Mouse (Mus musculus) liver, embryonic 16.5 days (tissue): Measurements from ENCODE around the gene Mc3r. TPM values are rescaled to one million over a fixed set of nuclear protein-coding genes. Genes with fewer than 3 reads are reported as not detected.

Experiments used
- ATAC-seq: fragments of 200-750 bp; cut with Nextera tagmentation; 2 replicates; pipeline ENCODE4 v1.8.0; 2017; ENCODE audit warnings: low read depth, mild to moderate bottlenecking, moderate number of reproducible peaks, moderate library complexity
- H3K27ac ChIP-seq: fragments of 300-500 bp; sonication (generic); 2 replicates; pipeline ENCODE4 v1.5.1; 2014; ENCODE audit warnings: mild to moderate bottlenecking, low read length
- H3K27me3 ChIP-seq: fragments of 300-500 bp; sonication (generic); 2 replicates; pipeline ENCODE4 v1.6.1; 2014; ENCODE audit warnings: low read depth, low read length, mixed read lengths; ENCODE audit not compliant: control insufficient read depth, insufficient read depth
- H3K36me3 ChIP-seq: fragments of 300-500 bp; sonication (generic); 2 replicates; pipeline ENCODE4 v1.6.1; 2014; ENCODE audit warnings: mild to moderate bottlenecking; ENCODE audit not compliant: control insufficient read depth, insufficient read depth
- H3K4me1 ChIP-seq: fragments of 300-500 bp; sonication (generic); 2 replicates; pipeline ENCODE4 v1.6.1; 2014; ENCODE audit warnings: low read depth, low read length, mixed read lengths; ENCODE audit not compliant: control insufficient read depth
- H3K4me2 ChIP-seq: fragments of 300-500 bp; sonication (generic); 2 replicates; pipeline ENCODE4 v1.6.1; 2014; ENCODE audit warnings: low read depth, low read length, mixed read lengths
- H3K4me3 ChIP-seq: fragments of 300-500 bp; sonication (generic); 2 replicates; pipeline ENCODE4 v1.5.1; 2014; ENCODE audit warnings: low read depth, mild to moderate bottlenecking, low read length
- H3K9ac ChIP-seq: fragments of 300-500 bp; sonication (generic); 2 replicates; pipeline ENCODE4 v1.6.1; 2014; ENCODE audit warnings: low read depth, low read length
- H3K9me3 ChIP-seq: fragments of 300-500 bp; sonication (generic); replicated peaks from 2 replicates; pipeline ENCODE4 v1.6.1; 2016; ENCODE audit warnings: low read length; ENCODE audit not compliant: control insufficient read depth
- WGBS: fragments of 180-500 bp; shearing (Covaris S2); extraction: QIAGEN DNeasy Blood & Tissue Kit; methylation state at CpG from one replicate; pipeline ENCODE4 v1.1.7; 2014; ENCODE audit not compliant: insufficient replicate concordance; 5-methylcytosine and 5-hydroxymethylcytosine counted together
- polyA plus RNA-seq: library from polyadenylated mRNA; unstranded; fragments of >200 nt; fragmentation: Nextera tagmentation; extraction: Ambion mirVana; gene quantifications from 2 replicates; pipeline ENCODE4 v1.2.1, GENCODE M21; 2015

Gene Mc3r
- polyA plus RNA-seq, 1 experiment from 2014 or later, result 0.06 TPM

- no peak overlapping the region for H3K9ac ChIP-seq
- H3K4me1 ChIP-seq, result no peaks in the 10 kb centered on the region
- WGBS, result 39% methylated on average over 5 of the region's 5 CpGs
- no peaks in the 10 kb centered on the region for H3K9me3 ChIP-seq
- no peak for ATAC-seq
- no peaks in the 10 kb centered on the region for H3K36me3 ChIP-seq
- no peak overlapping the region for H3K4me3 ChIP-seq
- no peaks in the 10 kb centered on the region; the same call in 1 of the 2 replicates for H3K27me3 ChIP-seq
- no peak overlapping the region for H3K4me2 ChIP-seq
- H3K27ac ChIP-seq, result no peak overlapping the region
These were observed 29.1 kb upstream of the Mc3r start for GRCm38 (mm10) chr2:172219186-172219585.

- Histone ChIP-seq H3K9me3 (no peaks in the 10 kb centered on the region), H3K4me3 (no peak overlapping the region), H3K27me3 (no peaks in the 10 kb centered on the region; the same call in 1 of the 2 replicates), H3K4me1 (no peaks in the 10 kb centered on the region), H3K4me2 (no peak overlapping the region), H3K9ac (no peak overlapping the region), H3K36me3 (no peaks in the 10 kb centered on the region), H3K27ac (no peak overlapping the region)
- ATAC-seq, result no peak
- 7% methylated on average over 16 of the region's 16 CpGs for WGBS
These were observed 26.5 kb upstream of the Mc3r start for GRCm38 (mm10) chr2:172221656-172222393.

GRCm38 (mm10) chr2:172222394-172222785 is 25.9 kb upstream of the Mc3r start:
- H3K27me3 ChIP-seq, result no peaks in the 10 kb centered on the region; the same call in 1 of the 2 replicates
- ATAC-seq, result no peak
- H3K4me2 ChIP-seq, result no peak overlapping the region
- no peaks in the 10 kb centered on the region for H3K9me3 ChIP-seq
- no peaks in the 10 kb centered on the region for H3K36me3 ChIP-seq
- 24% methylated on average over 6 of the region's 6 CpGs for WGBS
- no peak overlapping the region for H3K27ac ChIP-seq
- no peak overlapping the region for H3K9ac ChIP-seq
- no peak overlapping the region for H3K4me3 ChIP-seq
- H3K4me1 ChIP-seq, result no peaks in the 10 kb centered on the region

GRCm38 (mm10) chr2:172222891-172223290 is 25.4 kb upstream of the Mc3r start:
- no peaks in the 10 kb centered on the region for H3K4me1 ChIP-seq
- no peak overlapping the region for H3K4me2 ChIP-seq
- H3K9me3 ChIP-seq, result 0 out of 2 replicates have a peak, but pooled peaks cover 2% of the 10 kb centered on the region
- H3K36me3 ChIP-seq, result no peaks in the 10 kb centered on the region
- no peak overlapping the region for H3K9ac ChIP-seq
- H3K4me3 ChIP-seq, result no peak overlapping the region
- 59% methylated on average over 7 of the region's 7 CpGs for WGBS
- no peak overlapping the region for H3K27ac ChIP-seq
- no peak for ATAC-seq
- no peaks in the 10 kb centered on the region; the same call in 1 of the 2 replicates for H3K27me3 ChIP-seq

- H3K27ac ChIP-seq, result no peak overlapping the region
These were observed 24.7 kb upstream of the Mc3r start for GRCm38 (mm10) chr2:172223451-172224200.

GRCm38 (mm10) chr2:172226945-172227344 is 21.3 kb upstream of the Mc3r start:
- ATAC-seq, result no peak
- 31% methylated on average over 7 of the region's 7 CpGs for WGBS
- H3K27me3 ChIP-seq, result no peaks in the 10 kb centered on the region; the same call in 1 of the 2 replicates

More at GRCm38 (mm10) chr2:172223451-172224200, 24.7 kb upstream of the Mc3r start:
- H3K4me3 ChIP-seq, result no peak overlapping the region
- WGBS, result 58% methylated on average over 8 of the region's 8 CpGs
- no peak overlapping the region for H3K4me2 ChIP-seq
- H3K9ac ChIP-seq, result no peak overlapping the region
- H3K27me3 ChIP-seq, result no peaks in the 10 kb centered on the region; the same call in 1 of the 2 replicates
- H3K36me3 ChIP-seq, result no peaks in the 10 kb centered on the region
- no peak for ATAC-seq
- H3K4me1 ChIP-seq, result no peaks in the 10 kb centered on the region
- 0 out of 2 replicates have a peak, but pooled peaks cover 2% of the 10 kb centered on the region for H3K9me3 ChIP-seq

GRCm38 (mm10) chr2:172227808-172228207 is 20.5 kb upstream of the Mc3r start:
- WGBS, result 74% methylated on average over 3 of the region's 3 CpGs

More at GRCm38 (mm10) chr2:172226945-172227344, 21.3 kb upstream of the Mc3r start:
- H3K9me3 ChIP-seq, result 0 out of 2 replicates have a peak, but pooled peaks cover 2% of the 10 kb centered on the region
- H3K4me3 ChIP-seq, result no peak overlapping the region
- H3K9ac ChIP-seq, result no peak overlapping the region
- H3K36me3 ChIP-seq, result no peaks in the 10 kb centered on the region
- no peaks in the 10 kb centered on the region for H3K4me1 ChIP-seq
- no peak overlapping the region for H3K4me2 ChIP-seq
- no peak overlapping the region for H3K27ac ChIP-seq

GRCm38 (mm10) chr2:172229190-172229589 is 19.1 kb upstream of the Mc3r start:
- Histone ChIP-seq H3K4me3 (no peak overlapping the region), H3K27me3 (no peaks in the 10 kb centered on the region), H3K9me3 (0 out of 2 replicates have a peak, but pooled peaks cover 2% of the 10 kb centered on the region), H3K36me3 (no peaks in the 10 kb centered on the region), H3K9ac (no peak overlapping the region), H3K27ac (no peak overlapping the region), H3K4me2 (no peak overlapping the region), H3K4me1 (no peaks in the 10 kb centered on the region)
- WGBS, result 35% methylated on average over 3 of the region's 3 CpGs
- ATAC-seq, result no peak

More at GRCm38 (mm10) chr2:172227808-172228207, 20.5 kb upstream of the Mc3r start:
- ATAC-seq, result no peak
- Histone ChIP-seq H3K4me3 (no peak overlapping the region), H3K4me2 (no peak overlapping the region), H3K4me1 (no peaks in the 10 kb centered on the region), H3K36me3 (no peaks in the 10 kb centered on the region), H3K27me3 (no peaks in the 10 kb centered on the region), H3K9me3 (0 out of 2 replicates have a peak, but pooled peaks cover 2% of the 10 kb centered on the region), H3K27ac (no peak overlapping the region), H3K9ac (no peak overlapping the region)
